Mouse (Mus musculus): ENCODE data around the gene Prdx2. TPM values are rescaled to one million over a fixed set of nuclear protein-coding genes. Genes with fewer than 3 reads are reported as not detected.

Prdx2 gene
- 808 and 824 TPM in 2 replicates for polyA plus RNA-seq (2015; fragmentation: Nextera tagmentation; extraction: Ambion mirVana)

- Histone ChIP-seq H3K4me2 (peak within 1 kb of the TSS; percentile 83), H3K4me3 (replicated peaks) (peak within 1 kb of the TSS; percentile 76), H3K9me3 (replicated peaks) (no peaks in the 10 kb centered on the region), H3K36me3 (peaks cover 36% of the 10 kb centered on the region), H3K27ac (peak within 1 kb of the TSS; percentile 93), H3K4me1 (peaks cover 44% of the 10 kb centered on the region), H3K9ac (peak within 1 kb of the TSS; percentile 81), H3K27me3 (no peaks in the 10 kb centered on the region)
- peak; percentile 71 for ATAC-seq (replicated peaks; ENCODE audit: low FRiP score)
- WGBS = under 1% methylated on average over 56 of the region's 56 CpGs
Measured at GRCm38 (mm10) chr8:84969241-84970134, at the start of gene Prdx2, which contains the start of the genes Gm49661 and Rnaseh2a. TSS of gene Prdx2 (plus strand) at chr8:84969587. TSS of gene Gm49661 (minus strand) at chr8:84969433. TSS of gene Rnaseh2a (minus strand) at chr8:84969767.

GRCm38 (mm10) chr8:84921596-84921995 is 47.8 kb upstream of the Prdx2 start:
- no peak overlapping the region for H3K4me3 ChIP-seq (replicated peaks)
- WGBS = 83% methylated on average over 2 of the region's 2 CpGs
- no peak overlapping the region for H3K4me2 ChIP-seq
- H3K9ac ChIP-seq = no peak overlapping the region
- H3K27me3 ChIP-seq = peaks cover 46% of the 10 kb centered on the region
- ATAC-seq (replicated peaks; ENCODE audit: low FRiP score) = no peak
- 0 out of 2 replicates have a peak, but pooled peaks cover 4% of the 10 kb centered on the region for H3K4me1 ChIP-seq
- H3K36me3 ChIP-seq = no peaks in the 10 kb centered on the region
- H3K27ac ChIP-seq = no peak overlapping the region
- no peaks in the 10 kb centered on the region for H3K9me3 ChIP-seq (replicated peaks)

- no peak overlapping the region for H3K4me3 ChIP-seq (replicated peaks)
- peaks cover 10% of the 10 kb centered on the region for H3K4me1 ChIP-seq
- 68% methylated on average over 7 of the region's 7 CpGs for WGBS
Measured at GRCm38 (mm10) chr8:84925557-84925956, 43.8 kb upstream of the Prdx2 start.

DNA sequence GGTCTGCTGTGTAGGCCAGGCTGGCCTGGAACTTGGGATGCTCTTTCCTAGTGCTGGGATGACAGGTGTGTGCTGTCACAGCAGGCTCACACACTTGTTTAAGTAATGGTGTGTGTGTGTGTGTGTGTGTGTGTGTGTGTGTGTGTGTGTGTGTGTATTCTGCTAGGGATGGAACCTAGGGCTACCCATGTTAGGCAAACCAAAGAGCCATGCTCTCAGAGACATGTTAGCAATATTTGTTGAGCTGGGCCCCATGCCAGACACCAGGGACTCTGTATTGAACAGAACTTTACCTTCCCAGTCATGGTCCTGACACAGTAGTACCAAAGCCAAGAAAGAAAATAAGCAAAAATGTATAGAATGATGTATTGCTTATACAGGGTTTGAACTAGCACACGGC is 41.9 kb upstream of the Prdx2 start:
- Histone ChIP-seq H3K27ac (no peak overlapping the region), H3K4me3 (replicated peaks) (no peak overlapping the region), H3K9ac (no peak overlapping the region), H3K27me3 (peaks cover 55% of the 10 kb centered on the region), H3K4me2 (no peak overlapping the region), H3K9me3 (replicated peaks) (no peaks in the 10 kb centered on the region), H3K36me3 (no peaks in the 10 kb centered on the region), H3K4me1 (peaks cover 10% of the 10 kb centered on the region)
- 90% methylated on average over 1 of the region's 1 CpGs for WGBS
- no peak for ATAC-seq (replicated peaks; ENCODE audit: low FRiP score)

More at GRCm38 (mm10) chr8:84925557-84925956, 43.8 kb upstream of the Prdx2 start:
- Histone ChIP-seq H3K9me3 (replicated peaks) (no peaks in the 10 kb centered on the region), H3K9ac (no peak overlapping the region), H3K27ac (no peak overlapping the region), H3K27me3 (peaks cover 37% of the 10 kb centered on the region), H3K4me2 (no peak overlapping the region), H3K36me3 (no peaks in the 10 kb centered on the region)
- ATAC-seq (replicated peaks; ENCODE audit: low FRiP score) = no peak

DNA sequence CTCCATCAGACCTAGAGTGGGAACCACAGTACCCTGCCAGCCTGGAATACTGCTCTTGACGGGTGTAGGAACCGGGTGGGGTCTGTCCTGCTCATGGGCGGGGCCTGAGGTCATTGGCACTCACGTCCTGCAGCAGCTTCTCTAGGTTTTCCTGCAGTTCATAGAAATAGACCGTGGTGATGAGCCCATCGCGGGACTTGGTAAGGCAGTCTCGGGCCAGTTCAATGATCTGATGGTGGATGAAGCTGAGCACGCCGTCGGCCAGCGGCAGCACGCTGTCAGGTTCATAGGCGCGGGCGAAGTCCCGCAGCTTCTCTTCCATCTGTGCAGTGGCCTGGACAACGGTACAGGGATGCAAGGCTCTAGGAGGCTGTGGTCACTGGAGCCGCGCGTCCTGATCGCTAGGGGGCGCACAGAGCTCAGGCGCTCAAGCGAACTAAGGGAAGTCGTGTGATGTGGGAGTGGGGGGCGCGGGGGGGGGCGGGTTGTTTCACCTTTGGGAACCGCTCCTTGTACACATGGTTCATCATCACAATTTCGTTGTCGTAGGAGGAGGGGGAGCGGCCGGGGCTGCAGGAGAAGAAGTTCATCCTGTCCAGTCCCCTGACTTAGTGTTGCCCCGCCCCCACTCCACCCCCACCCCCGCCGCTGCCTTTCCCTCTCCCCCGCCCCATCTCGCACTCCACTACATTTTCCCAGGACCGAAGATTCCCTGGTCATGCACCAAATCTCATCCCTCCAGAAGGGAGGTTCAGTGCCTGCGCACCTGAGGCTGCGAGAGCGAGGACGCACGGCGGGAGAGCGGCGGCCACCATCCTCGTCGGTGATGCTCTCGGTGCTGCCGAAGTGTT is 40.7 kb upstream of the Prdx2 start:
- Histone ChIP-seq H3K4me2 (peak overlapping the region; percentile 72), H3K9me3 (replicated peaks) (no peaks in the 10 kb centered on the region), H3K9ac (no peak overlapping the region), H3K27me3 (peaks cover 55% of the 10 kb centered on the region), H3K27ac (no peak overlapping the region), H3K4me3 (replicated peaks) (peak overlapping the region; percentile 38), H3K36me3 (no peaks in the 10 kb centered on the region), H3K4me1 (peaks cover 10% of the 10 kb centered on the region)
- 3% methylated on average over 51 of the region's 52 CpGs for WGBS
- ATAC-seq (replicated peaks; ENCODE audit: low FRiP score) = peak; percentile 79

GRCm38 (mm10) chr8:84930582-84930981 is 38.8 kb upstream of the Prdx2 start:
- Histone ChIP-seq H3K4me3 (replicated peaks) (no peak overlapping the region), H3K36me3 (no peaks in the 10 kb centered on the region), H3K9ac (no peak overlapping the region), H3K4me2 (no peak overlapping the region), H3K27ac (no peak overlapping the region), H3K4me1 (peaks cover 19% of the 10 kb centered on the region), H3K27me3 (peaks cover 69% of the 10 kb centered on the region), H3K9me3 (replicated peaks) (no peaks in the 10 kb centered on the region)
- 82% methylated on average over 13 of the region's 13 CpGs for WGBS
- no peak for ATAC-seq (replicated peaks; ENCODE audit: low FRiP score)

GRCm38 (mm10) chr8:84933767-84934559 is 35.4 kb upstream of the Prdx2 start:
- H3K9ac ChIP-seq = no peak overlapping the region
- H3K4me3 ChIP-seq (replicated peaks) = no peak overlapping the region
- ATAC-seq (replicated peaks; ENCODE audit: low FRiP score) = no peak
- peaks cover 92% of the 10 kb centered on the region for H3K27me3 ChIP-seq
- no peak overlapping the region for H3K4me2 ChIP-seq
- no peak overlapping the region for H3K27ac ChIP-seq
- no peaks in the 10 kb centered on the region for H3K9me3 ChIP-seq (replicated peaks)
- no peaks in the 10 kb centered on the region for H3K36me3 ChIP-seq
- H3K4me1 ChIP-seq = peaks cover 24% of the 10 kb centered on the region
- 72% methylated on average over 16 of the region's 16 CpGs for WGBS

DNA sequence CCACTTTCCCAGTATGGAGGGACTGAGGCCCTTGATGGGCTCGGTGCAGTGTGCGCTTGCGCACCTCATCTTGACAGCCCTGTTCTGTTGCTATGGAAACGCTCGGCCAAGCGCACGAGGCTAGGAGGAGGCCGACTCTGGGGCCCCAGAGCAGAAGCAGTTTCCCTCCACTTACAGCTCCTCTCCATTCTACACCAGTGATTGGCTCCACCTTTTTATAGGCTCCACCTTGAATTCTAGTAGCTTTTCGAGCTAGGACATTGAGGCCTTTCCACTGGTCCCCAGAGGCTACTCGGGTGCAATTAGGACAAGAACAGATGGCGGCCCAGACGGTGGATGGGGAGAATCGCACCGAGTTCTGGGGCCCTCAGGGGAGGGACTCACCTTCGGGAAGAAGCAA is 34.5 kb upstream of the Prdx2 start:
- no peak overlapping the region for H3K9ac ChIP-seq
- H3K9me3 ChIP-seq (replicated peaks) = no peaks in the 10 kb centered on the region
- under 1% methylated on average over 15 of the region's 15 CpGs for WGBS
- no peaks in the 10 kb centered on the region for H3K36me3 ChIP-seq
- no peak overlapping the region; the same call in 1 of the 2 replicates for H3K4me3 ChIP-seq (replicated peaks)
- H3K27me3 ChIP-seq = peaks cover 92% of the 10 kb centered on the region
- ATAC-seq (replicated peaks; ENCODE audit: low FRiP score) = peak; percentile 72
- no peak overlapping the region for H3K27ac ChIP-seq
- peak overlapping the region; percentile 33 for H3K4me2 ChIP-seq
- peaks cover 21% of the 10 kb centered on the region for H3K4me1 ChIP-seq

GRCm38 (mm10) chr8:84935489-84935888 is 33.9 kb upstream of the Prdx2 start:
- peak overlapping the region; percentile 33; the same call in 1 of the 2 replicates for H3K4me2 ChIP-seq
- H3K36me3 ChIP-seq = no peaks in the 10 kb centered on the region
- peaks cover 92% of the 10 kb centered on the region for H3K27me3 ChIP-seq
- H3K27ac ChIP-seq = no peak overlapping the region
- 0 out of 2 replicates have a peak, but pooled peaks have one; percentile 13 for ATAC-seq (replicated peaks; ENCODE audit: low FRiP score)
- peaks cover 21% of the 10 kb centered on the region for H3K4me1 ChIP-seq
- WGBS = 4% methylated on average over 14 of the region's 14 CpGs
- H3K4me3 ChIP-seq (replicated peaks) = no peak overlapping the region
- H3K9me3 ChIP-seq (replicated peaks) = no peaks in the 10 kb centered on the region
- no peak overlapping the region for H3K9ac ChIP-seq

DNA sequence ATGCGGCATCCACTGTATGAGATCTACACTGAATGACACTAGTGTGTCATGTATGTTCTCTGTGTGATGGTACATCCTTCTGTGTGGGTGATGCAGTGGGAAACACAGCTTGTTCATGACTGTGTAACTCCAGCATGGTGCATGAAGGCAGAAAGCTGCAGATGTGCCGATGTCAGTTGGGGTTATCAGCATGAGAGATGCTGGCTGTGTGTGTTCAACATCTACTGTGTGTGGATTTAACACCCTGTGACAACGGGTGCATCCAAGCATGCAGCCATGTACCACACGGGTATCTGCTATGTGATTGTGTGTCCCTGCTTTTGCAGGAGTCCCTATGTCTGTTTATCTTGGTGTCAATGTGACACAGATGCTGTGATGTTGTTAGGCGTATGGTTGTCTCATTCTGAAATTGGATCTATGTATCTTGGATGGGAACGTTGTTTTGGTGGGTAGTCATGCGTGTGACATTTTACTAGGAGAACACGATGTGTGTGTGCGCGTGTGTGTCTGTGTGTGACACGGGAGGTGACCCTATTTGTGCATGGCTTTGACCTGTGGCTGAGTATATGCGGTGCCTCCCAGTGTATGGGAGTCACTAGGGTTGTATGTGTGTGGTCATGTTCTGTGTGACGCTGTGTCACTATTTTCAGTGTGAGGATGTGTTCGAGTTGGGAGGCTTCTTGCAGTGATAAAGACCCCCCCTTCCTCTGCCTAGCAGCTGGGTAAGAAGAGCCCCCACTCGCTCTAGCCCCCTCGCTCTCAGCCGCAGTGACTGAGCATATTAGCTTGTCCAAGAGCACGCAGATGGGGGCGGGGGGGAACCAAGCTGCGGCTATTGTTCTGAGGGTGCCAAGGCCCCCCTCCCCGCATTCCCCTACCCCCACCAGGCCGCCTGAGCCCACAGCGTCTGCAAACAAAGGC is 33.1 kb upstream of the Prdx2 start:
- WGBS = 21% methylated on average over 20 of the region's 23 CpGs

More for the DNA sequence above, 33.1 kb upstream of the Prdx2 start:
- H3K9me3 ChIP-seq (replicated peaks) = no peaks in the 10 kb centered on the region
- peak overlapping the region; percentile 48 for H3K4me3 ChIP-seq (replicated peaks)
- no peak overlapping the region for H3K9ac ChIP-seq
- H3K36me3 ChIP-seq = no peaks in the 10 kb centered on the region
- H3K27ac ChIP-seq = no peak overlapping the region
- no peak for ATAC-seq (replicated peaks; ENCODE audit: low FRiP score)
- peaks cover 94% of the 10 kb centered on the region for H3K27me3 ChIP-seq
- H3K4me2 ChIP-seq = peak overlapping the region; percentile 87
- peaks cover 21% of the 10 kb centered on the region for H3K4me1 ChIP-seq
